Mouse (Mus musculus): Measurements from ENCODE around the gene Ptges. TPM values are rescaled to one million over a fixed set of nuclear protein-coding genes. Genes with fewer than 3 reads are reported as not detected.
A peak's percentile ranks its signal among the peaks of the same experiment; 100 is the strongest.

The Ptges gene
- polyA plus RNA-seq, 1 experiment from 2014 or later: 9.0 TPM

GRCm38 (mm10) chr2:30864968-30865381, 64.7 kb downstream of the Ptges start:
- Histone ChIP-seq H3K4me3 (replicated peaks) (peak overlapping the region; percentile 40), H3K27me3 (replicated peaks) (peaks cover 18% of the 10 kb centered on the region), H3K4me1 (peaks cover 14% of the 10 kb centered on the region), H3K27ac (no peak overlapping the region), H3K36me3 (no peaks in the 10 kb centered on the region), H3K9me3 (no peaks in the 10 kb centered on the region), H3K9ac (no peak overlapping the region), H3K4me2 (peak overlapping the region; percentile 73)
- 1% methylated on average over 35 of the region's 35 CpGs for WGBS
- peak; percentile 51 for ATAC-seq (ENCODE audit: insufficient read depth, low FRiP score, low read depth)

- H3K4me2 ChIP-seq: no peak overlapping the region
- peaks cover 14% of the 10 kb centered on the region for H3K4me1 ChIP-seq
- WGBS: 68% methylated on average over 9 of the region's 9 CpGs
- H3K9ac ChIP-seq: no peak overlapping the region
- no peak for ATAC-seq (ENCODE audit: insufficient read depth, low FRiP score, low read depth)
- no peaks in the 10 kb centered on the region for H3K9me3 ChIP-seq
- no peak overlapping the region for H3K27ac ChIP-seq
- peaks cover 18% of the 10 kb centered on the region for H3K27me3 ChIP-seq (replicated peaks)
- no peak overlapping the region for H3K4me3 ChIP-seq (replicated peaks)
- no peaks in the 10 kb centered on the region for H3K36me3 ChIP-seq
Measured at GRCm38 (mm10) chr2:30863574-30863973, 66.1 kb downstream of the Ptges start.

- no peaks in the 10 kb centered on the region for H3K9me3 ChIP-seq
- H3K4me2 ChIP-seq: no peak overlapping the region
- 69% methylated on average over 4 of the region's 4 CpGs for WGBS
- no peak for ATAC-seq (ENCODE audit: insufficient read depth, low FRiP score, low read depth)
- H3K4me1 ChIP-seq: peaks cover 14% of the 10 kb centered on the region
- no peak overlapping the region for H3K27ac ChIP-seq
- H3K9ac ChIP-seq: no peak overlapping the region
- H3K36me3 ChIP-seq: no peaks in the 10 kb centered on the region
- H3K27me3 ChIP-seq (replicated peaks): peaks cover 18% of the 10 kb centered on the region
- no peak overlapping the region for H3K4me3 ChIP-seq (replicated peaks)
Measured at GRCm38 (mm10) chr2:30862081-30862480, 67.6 kb downstream of the Ptges start.

GRCm38 (mm10) chr2:30859782-30860181, 69.9 kb downstream of the Ptges start:
- no peak for ATAC-seq (ENCODE audit: insufficient read depth, low FRiP score, low read depth)
- H3K4me2 ChIP-seq: no peak overlapping the region
- H3K27me3 ChIP-seq (replicated peaks): peaks cover 10% of the 10 kb centered on the region
- peaks cover 7% of the 10 kb centered on the region for H3K4me1 ChIP-seq
- H3K36me3 ChIP-seq: no peaks in the 10 kb centered on the region
- H3K27ac ChIP-seq: no peak overlapping the region
- H3K9ac ChIP-seq: no peak overlapping the region
- no peak overlapping the region for H3K4me3 ChIP-seq (replicated peaks)
- 73% methylated on average over 5 of the region's 5 CpGs for WGBS
- no peaks in the 10 kb centered on the region for H3K9me3 ChIP-seq

GRCm38 (mm10) chr2:30857076-30857475, 72.6 kb downstream of the Ptges start:
- H3K4me1 ChIP-seq: peaks cover 10% of the 10 kb centered on the region; the same call in 1 of the 2 replicates
- H3K36me3 ChIP-seq: no peaks in the 10 kb centered on the region
- whole genome bisulfite sequencing: 71% methylated on average over 6 of the region's 6 CpGs
- H3K4me3 ChIP-seq (replicated peaks): no peak overlapping the region
- no peak overlapping the region for H3K27ac ChIP-seq
- no peaks in the 10 kb centered on the region for H3K9me3 ChIP-seq
- no peak for ATAC-seq (ENCODE audit: insufficient read depth, low FRiP score, low read depth)
- H3K27me3 ChIP-seq (replicated peaks): no peaks in the 10 kb centered on the region
- no peak overlapping the region for H3K9ac ChIP-seq
- no peak overlapping the region for H3K4me2 ChIP-seq

- Histone ChIP-seq H3K9ac (no peak overlapping the region), H3K27me3 (replicated peaks) (no peaks in the 10 kb centered on the region), H3K36me3 (no peaks in the 10 kb centered on the region), H3K27ac (no peak overlapping the region), H3K4me3 (replicated peaks) (no peak overlapping the region), H3K9me3 (no peaks in the 10 kb centered on the region), H3K4me1 (peaks cover 10% of the 10 kb centered on the region; the same call in 1 of the 2 replicates), H3K4me2 (peak overlapping the region; percentile 22; the same call in 1 of the 2 replicates)
- ATAC-seq (ENCODE audit: insufficient read depth, low FRiP score, low read depth): no peak
- WGBS: 21% methylated on average over 20 of the region's 20 CpGs
Measured at GRCm38 (mm10) chr2:30852771-30853313, 76.8 kb downstream of the Ptges start.

- H3K4me1 ChIP-seq: peaks cover 17% of the 10 kb centered on the region; the same call in 1 of the 2 replicates
- H3K4me3 ChIP-seq (replicated peaks): no peak overlapping the region
- H3K9ac ChIP-seq: no peak overlapping the region
- WGBS: 28% methylated on average over 6 of the region's 6 CpGs
- ATAC-seq (ENCODE audit: insufficient read depth, low FRiP score, low read depth): no peak
- H3K36me3 ChIP-seq: no peaks in the 10 kb centered on the region
- H3K9me3 ChIP-seq: no peaks in the 10 kb centered on the region
- no peak overlapping the region for H3K27ac ChIP-seq
- H3K27me3 ChIP-seq (replicated peaks): peaks cover 6% of the 10 kb centered on the region; the same call in 1 of the 2 replicates
- no peak overlapping the region for H3K4me2 ChIP-seq
Measured at GRCm38 (mm10) chr2:30850581-30850980, 79.1 kb downstream of the Ptges start.

GRCm38 (mm10) chr2:30848184-30848583, 81.5 kb downstream of the Ptges start:
- no peaks in the 10 kb centered on the region for H3K9me3 ChIP-seq

GRCm38 (mm10) chr2:30846723-30847122, 82.9 kb downstream of the Ptges start:
- Histone ChIP-seq H3K4me2 (0 out of 2 replicates have a peak overlapping the region, but pooled peaks have one; percentile 10), H3K4me1 (peaks cover 11% of the 10 kb centered on the region), H3K4me3 (replicated peaks) (no peak overlapping the region), H3K27ac (no peak overlapping the region), H3K27me3 (replicated peaks) (peaks cover 27% of the 10 kb centered on the region), H3K9me3 (no peaks in the 10 kb centered on the region), H3K9ac (no peak overlapping the region), H3K36me3 (no peaks in the 10 kb centered on the region)
- WGBS: 25% methylated on average over 6 of the region's 6 CpGs
- no peak for ATAC-seq (ENCODE audit: insufficient read depth, low FRiP score, low read depth)

More at GRCm38 (mm10) chr2:30848184-30848583, 81.5 kb downstream of the Ptges start:
- Histone ChIP-seq H3K9ac (no peak overlapping the region), H3K4me1 (peaks cover 19% of the 10 kb centered on the region), H3K27me3 (replicated peaks) (peaks cover 21% of the 10 kb centered on the region), H3K4me2 (no peak overlapping the region), H3K36me3 (no peaks in the 10 kb centered on the region), H3K4me3 (replicated peaks) (no peak overlapping the region), H3K27ac (no peak overlapping the region)
- 65% methylated on average over 8 of the region's 8 CpGs for WGBS
- no peak for ATAC-seq (ENCODE audit: insufficient read depth, low FRiP score, low read depth)

GRCm38 (mm10) chr2:30846236-30846635, 83.4 kb downstream of the Ptges start:
- H3K27ac ChIP-seq: no peak overlapping the region
- H3K27me3 ChIP-seq (replicated peaks): peaks cover 27% of the 10 kb centered on the region
- no peaks in the 10 kb centered on the region for H3K36me3 ChIP-seq
- WGBS: 73% methylated on average over 8 of the region's 8 CpGs
- H3K9ac ChIP-seq: no peak overlapping the region
- peaks cover 11% of the 10 kb centered on the region for H3K4me1 ChIP-seq
- no peaks in the 10 kb centered on the region for H3K9me3 ChIP-seq
- H3K4me3 ChIP-seq (replicated peaks): peak overlapping the region; percentile 55
- ATAC-seq (ENCODE audit: insufficient read depth, low FRiP score, low read depth): no peak
- H3K4me2 ChIP-seq: peak overlapping the region; percentile 93

- H3K4me1 ChIP-seq: peaks cover 11% of the 10 kb centered on the region
- H3K36me3 ChIP-seq: no peaks in the 10 kb centered on the region
- H3K27ac ChIP-seq: no peak overlapping the region
- WGBS: 1% methylated on average over 80 of the region's 80 CpGs
- H3K4me2 ChIP-seq: peak overlapping the region; percentile 93
- peak overlapping the region; percentile 55 for H3K4me3 ChIP-seq (replicated peaks)
- peak overlapping the region; percentile 33; the same call in 1 of the 2 replicates for H3K9ac ChIP-seq
- 0 out of 2 replicates have a peak, but pooled peaks have one; percentile 33 for ATAC-seq (ENCODE audit: insufficient read depth, low FRiP score, low read depth)
- peaks cover 27% of the 10 kb centered on the region for H3K27me3 ChIP-seq (replicated peaks)
- no peaks in the 10 kb centered on the region for H3K9me3 ChIP-seq
Measured at GRCm38 (mm10) chr2:30845152-30846070, 84.3 kb downstream of the Ptges start.

GRCm38 (mm10) chr2:30842615-30843014, 87.0 kb downstream of the Ptges start:
- peaks cover 27% of the 10 kb centered on the region for H3K27me3 ChIP-seq (replicated peaks)
- ATAC-seq (ENCODE audit: insufficient read depth, low FRiP score, low read depth): no peak
- no peak overlapping the region for H3K9ac ChIP-seq
- H3K9me3 ChIP-seq: no peaks in the 10 kb centered on the region
- peaks cover 11% of the 10 kb centered on the region for H3K4me1 ChIP-seq
- H3K36me3 ChIP-seq: no peaks in the 10 kb centered on the region
- WGBS: 42% methylated on average over 10 of the region's 10 CpGs
- no peak overlapping the region for H3K4me3 ChIP-seq (replicated peaks)
- H3K27ac ChIP-seq: no peak overlapping the region
- no peak overlapping the region for H3K4me2 ChIP-seq
